ENCODE assay signal across 7 mouse cellular contexts in the genomic region with DNA sequence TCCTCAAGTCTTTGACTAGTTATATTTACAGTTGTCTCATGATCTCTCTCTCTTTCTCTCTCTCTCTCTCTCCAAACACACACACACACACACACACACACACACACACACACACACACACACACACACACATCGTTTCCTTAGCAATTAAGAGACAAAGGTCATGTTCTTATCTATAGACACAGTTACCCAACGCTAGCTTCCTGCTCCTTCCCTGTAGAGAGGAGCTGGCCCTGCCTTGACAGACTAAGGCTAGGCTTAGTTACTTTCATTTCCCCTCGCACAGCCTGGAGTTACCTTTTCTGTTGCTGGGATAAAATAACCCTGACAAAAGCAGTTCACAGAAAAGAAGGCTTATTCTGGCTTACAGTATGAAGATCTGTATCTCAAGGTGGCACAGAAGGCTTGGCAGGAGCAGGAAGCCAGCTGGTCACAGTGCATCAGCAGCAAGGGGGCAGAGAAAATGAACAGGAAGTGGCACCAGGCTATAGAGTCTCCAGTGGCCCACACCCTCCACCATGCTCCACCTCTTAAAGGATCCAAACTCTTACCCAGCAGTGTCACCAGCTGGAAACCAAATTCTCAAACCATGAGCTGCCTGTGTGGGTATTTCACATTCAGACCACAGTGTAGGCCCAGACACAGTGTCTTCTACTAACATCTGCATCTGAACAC. TPM values are rescaled to one million over a fixed set of nuclear protein-coding genes. Genes with fewer than 3 reads are reported as not detected.
DNase-seq lines count a peak whose midpoint lies in the region; ATAC-seq and TF ChIP-seq lines count a peak whose summit lies in the region.
"Not testable (repeated sequence)": the region's sequence is repeated elsewhere in the genome, so short reads cannot be mapped to it uniquely, and the experiment has no call there.

A gene (minus strand): TSS at position 434 of the 675 bp plus-strand sequence.

- H3K4me3 ChIP-seq in CH12.LX (replicated peaks in 1 of 3; ENCODE audit: low read depth in 2 of 3, low read length in 2 of 3, poor library complexity in 1 of 3) = peak within 1 kb of the TSS; percentile 46 to 70 (median 50)
- H3K4me3 ChIP-seq in bone marrow macrophage, adult 2 months (ENCODE audit: insufficient read depth, low read length) = peak within 1 kb of the TSS; percentile 62
- peak within 1 kb of the TSS; percentile 32 for H3K4me3 ChIP-seq in kidney, adult 2 months (ENCODE audit: insufficient read depth, low read depth, low read length)
- peak within 1 kb of the TSS; percentile 42 to 58 for H3K4me3 ChIP-seq in liver, embryonic 14.5 days (ENCODE audit: insufficient read depth in 1 of 2, low read depth in 2 of 2, low read length in 2 of 2)

- TF ChIP-seq EP300 in CH12.LX (IDR thresholded peaks at IDR 0.05; ENCODE audit: low read length); liver, embryonic 14.5 days (IDR thresholded peaks at IDR 0.05; ENCODE audit: low read depth): not testable (repeated sequence)

- dilution Hi-C loops in CH12.LX (cut with MboI; ENCODE audit: extremely low pct_ligation_motif_present, extremely low pct_unique_long_range_greater_than_20kb, low sequenced_read_pairs) = not testable (repeated sequence)

- WGBS in kidney, adult 2 months = 59% methylated on average over 3 of the region's 3 CpGs
- 4% methylated on average over 3 of the region's 3 CpGs for WGBS in liver, embryonic 14.5 days (ENCODE audit: insufficient replicate concordance)

- H3K9me3 ChIP-seq in CH12.LX (replicated peaks; ENCODE audit: low read length); liver, embryonic 14.5 days (ENCODE audit: control insufficient read depth, low read length): not testable (repeated sequence)

- TF ChIP-seq RAD21 in CH12.LX (IDR thresholded peaks at IDR 0.05; ENCODE audit: low read depth, low read length) = not testable (repeated sequence)

- 0 out of 2 replicates have a peak within 1 kb of the TSS, but pooled peaks have one; percentile 16 for H3K27ac ChIP-seq in CH12.LX (ENCODE audit: insufficient read depth, low read depth)
- H3K27ac ChIP-seq in bone marrow macrophage, adult 2 months (ENCODE audit: insufficient read depth, low read depth, low read length) = peak within 1 kb of the TSS; percentile 72
- H3K27ac ChIP-seq in kidney, adult 2 months (ENCODE audit: insufficient read depth, low read depth, low read length) = not testable (repeated sequence)
- peak within 1 kb of the TSS; percentile 30 for H3K27ac ChIP-seq in liver, embryonic 14.5 days

- H3K27me3 ChIP-seq in CH12.LX (replicated peaks); kidney, adult 2 months (replicated peaks; ENCODE audit: control insufficient read depth, insufficient read depth, low read length); liver, embryonic 14.5 days (ENCODE audit: control insufficient read depth, insufficient read depth, low read length): not testable (repeated sequence)

- not testable (repeated sequence) for TF ChIP-seq CTCF in CH12.LX (conservative IDR thresholded peaks at IDR 0.05 in 1 of 2, IDR thresholded peaks at IDR 0.05 in 1 of 2; ENCODE audit: low read depth in 2 of 2, low read length in 2 of 2); bone marrow macrophage, adult 2 months (IDR thresholded peaks at IDR 0.05; ENCODE audit: low read depth, low read length); kidney, adult 2 months (conservative IDR thresholded peaks at IDR 0.05; ENCODE audit: insufficient read depth, insufficient read length, low read depth, low read length); liver, embryonic 14.5 days (IDR thresholded peaks at IDR 0.05; ENCODE audit: low read depth)

- peak within 1 kb of the TSS; percentile 80 for H3K9ac ChIP-seq in CH12.LX (ENCODE audit: insufficient read depth, low read depth)
- H3K9ac ChIP-seq in liver, embryonic 14.5 days (replicated peaks) = peak within 1 kb of the TSS; percentile 31

- in situ Hi-C loops in CH12.LX (cut with MboI; ENCODE audit: low pct_ligation_motif_present, low pct_unique_long_range_greater_than_20kb, low sequenced_read_pairs) = not testable (repeated sequence)

- DNase-seq in CH12.LX (ENCODE audit: extremely low read depth) = peak; percentile 70
- peak; percentile 6 for DNase-seq in heart, adult 8-10 months (ENCODE audit: low spot score)
- DNase-seq in kidney, adult 2 months = peak; percentile 5
- not testable (repeated sequence) for DNase-seq in liver, embryonic 14.5 days (ENCODE audit: low read depth in 3 of 3, low spot score in 3 of 3)
- DNase-seq in lung, postnatal 36 days = peak; percentile 43
- DNase-seq in skeletal muscle tissue, adult 2 months (ENCODE audit: low read depth, low spot score) = peak; percentile 2

- peaks cover 5 to 16% of the 10 kb centered on the region in 2 experiments; a peak in 3 of 4 replicates for H3K4me1 ChIP-seq in CH12.LX (ENCODE audit: control insufficient read depth in 1 of 2, insufficient read depth in 2 of 2)
- peaks cover 26% of the 10 kb centered on the region for H3K4me1 ChIP-seq in bone marrow macrophage, adult 2 months (ENCODE audit: control insufficient read depth, insufficient read depth, low read length)
- not testable (repeated sequence) for H3K4me1 ChIP-seq in kidney, adult 2 months (ENCODE audit: control insufficient read depth, insufficient read depth, low read length); liver, embryonic 14.5 days (replicated peaks; ENCODE audit: control insufficient read depth in 2 of 2, insufficient read depth in 2 of 2, low read length in 1 of 2)

- TF ChIP-seq POLR2A in CH12.LX (IDR thresholded peaks at IDR 0.05; ENCODE audit: low read depth, low read length) = peak; percentile 64
- not testable (repeated sequence) for TF ChIP-seq POLR2A in bone marrow macrophage, adult 2 months (IDR thresholded peaks at IDR 0.05; ENCODE audit: borderline replicate concordance, low read depth, low read length); kidney, adult 2 months (IDR thresholded peaks at IDR 0.05; ENCODE audit: low read depth, low read length)

- H3K79me2 ChIP-seq in CH12.LX (replicated peaks; ENCODE audit: control insufficient read depth, extremely low read depth, insufficient read depth, poor library complexity, severe bottlenecking) = not testable (repeated sequence)

- ATAC-seq in liver, embryonic 14.5 days (ENCODE audit: insufficient read depth) = peak; percentile 85

- peak within 1 kb of the TSS; percentile 70 for H3K4me2 ChIP-seq in CH12.LX (ENCODE audit: insufficient read depth, low read depth, poor library complexity, severe bottlenecking)
- H3K4me2 ChIP-seq in liver, embryonic 14.5 days (ENCODE audit: low read depth) = peak within 1 kb of the TSS; percentile 64

- H3K36me3 ChIP-seq in CH12.LX (replicated peaks in 1 of 2; ENCODE audit: control insufficient read depth in 1 of 2, insufficient read depth in 1 of 2, low read length in 1 of 2); kidney, adult 2 months (ENCODE audit: control insufficient read depth, insufficient read depth, low read length); liver, embryonic 14.5 days (replicated peaks; ENCODE audit: control insufficient read depth, insufficient read depth, low read depth): not testable (repeated sequence)

TF ChIP-seq in CH12.LX, 34 proteins besides CTCF, POLR2A, EP300 and RAD21:
- peak; percentile 76; the same call in 1 of the 2 replicates for TF ChIP-seq SIN3A (IDR thresholded peaks at IDR 0.05; ENCODE audit: low read length)
- TF ChIP-seq TCF12 (IDR thresholded peaks at IDR 0.05; ENCODE audit: low read depth, low read length) = 0 out of 2 replicates have a peak, but pooled peaks have one; percentile 43
- peak; percentile 67; the same call in 1 of the 2 replicates for TF ChIP-seq MXI1 (IDR thresholded peaks at IDR 0.05; ENCODE audit: low read depth, low read length)
- peak; percentile 83 for TF ChIP-seq ELF1 (IDR thresholded peaks at IDR 0.05; ENCODE audit: low read depth, low read length)
- peak; percentile 80 for TF ChIP-seq TBP (conservative IDR thresholded peaks at IDR 0.05; ENCODE audit: low read depth, low read length)
- 0 out of 2 replicates have a peak, but pooled peaks have one; percentile 56 for TF ChIP-seq MYC (IDR thresholded peaks at IDR 0.05; ENCODE audit: low read depth, low read length)
- peak; percentile 60 for TF ChIP-seq HCFC1 (IDR thresholded peaks at IDR 0.05; ENCODE audit: low read depth, low read length)

RNA-seq across cellular contexts. Expression of the gene that starts here (rescaled TPM):
- total RNA-seq in CH12.LX (2012; rRNA removed) (10.8 and 12.8 TPM in 2 replicates), CH12.LX (2014; rRNA removed) (13.3 and 14.4 TPM in 2 replicates)
- polyA plus RNA-seq in CH12.LX (2012; ENCODE audit: insufficient read length, low read depth) = 12.6 TPM in 2 replicates
- polyA plus RNA-seq in bone marrow macrophage, adult 2 months (2012; ENCODE audit: insufficient read depth, insufficient read length, missing spikeins) = 21.0 and 26.4 TPM in 2 replicates
- total RNA-seq in heart, adult 8-10 months (2022) = 1 to 10 TPM in 1 of 4 experiments, under 1 TPM in 3; 0.50 to 1.1 (median 0.63) TPM
- 1.0 TPM in 2 replicates for polyA plus RNA-seq in kidney, adult 2 months (2012; rRNA removed)
- polyA plus RNA-seq in liver, embryonic 14.5 days (2012; rRNA removed) = 1.2 and 1.9 TPM in 2 replicates
- 2.0 and 2.6 TPM in 2 replicates for polyA plus RNA-seq in liver, embryonic 14.5 days (2014; fragmentation: Nextera tagmentation; extraction: Ambion mirVana)

Comparison
In these comparisons a context has a peak if more than half of its experiments do, and no peak if none do; other contexts are left out.
1. RNA of the gene that starts here (total RNA-seq): 10.8 to 14.4 TPM in CH12.LX; 0.50 to 1.1 TPM in heart, adult 8-10 months; every median in the first group is over 4 times any median in the second.
2. Peak in every context shown above with its lines, with median percentiles within 50 percentile points of each other: H3K4me3 ChIP-seq.